Mouse (Mus musculus): ENCODE results near the gene Cd300ld5.
"Not testable (repeated sequence)": the region's sequence is repeated elsewhere in the genome, so short reads cannot be mapped to it uniquely, and the experiment has no call there.

Cd300ld5 gene

DNA sequence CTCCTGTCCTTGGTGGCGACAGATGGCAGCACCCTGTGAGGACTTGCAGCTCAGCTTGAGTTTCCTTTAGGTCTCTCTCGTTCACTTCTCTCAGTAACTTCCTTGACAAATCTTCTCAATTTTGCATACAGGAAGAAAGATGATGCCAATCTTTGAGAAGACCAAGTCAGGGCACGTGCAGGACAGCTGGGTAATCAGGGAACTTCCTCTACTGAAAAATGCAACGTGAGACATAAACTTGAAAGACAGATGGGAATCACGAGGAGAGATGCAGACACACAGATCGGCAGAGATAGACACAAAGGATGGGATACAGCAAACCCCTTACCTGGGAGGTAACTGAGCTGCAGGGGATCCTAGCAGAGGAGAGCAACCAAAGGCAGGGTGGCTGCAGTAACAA, at the start of gene Cd300ld5:
TSS of gene Cd300ld5 (minus strand) at position 101 of the 400 bp plus-strand sequence.
- DNase-seq (ENCODE audit: inconsistent ontology term): not testable (repeated sequence)

DNA sequence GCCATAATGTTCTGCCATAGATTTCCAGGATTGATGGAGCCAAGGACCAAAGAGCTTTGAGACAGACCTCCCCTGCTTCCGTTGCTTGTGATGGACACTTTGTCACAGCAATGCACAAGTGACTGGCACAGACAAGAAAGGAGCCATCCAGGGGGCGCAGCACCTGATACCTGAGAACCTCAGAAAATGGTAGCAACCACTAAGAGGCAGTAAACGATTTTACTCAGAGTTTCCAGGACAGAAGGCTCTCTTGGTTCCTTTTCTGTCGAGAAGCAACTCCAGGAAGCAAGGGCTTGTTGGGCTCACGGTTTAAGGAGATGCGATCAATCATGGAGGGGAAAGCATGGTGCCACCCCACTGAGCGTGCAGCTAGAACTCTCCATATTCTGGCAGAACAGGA, 48.6 kb upstream of the Cd300ld5 start:
- DNase-seq (ENCODE audit: inconsistent ontology term): no peak

DNA sequence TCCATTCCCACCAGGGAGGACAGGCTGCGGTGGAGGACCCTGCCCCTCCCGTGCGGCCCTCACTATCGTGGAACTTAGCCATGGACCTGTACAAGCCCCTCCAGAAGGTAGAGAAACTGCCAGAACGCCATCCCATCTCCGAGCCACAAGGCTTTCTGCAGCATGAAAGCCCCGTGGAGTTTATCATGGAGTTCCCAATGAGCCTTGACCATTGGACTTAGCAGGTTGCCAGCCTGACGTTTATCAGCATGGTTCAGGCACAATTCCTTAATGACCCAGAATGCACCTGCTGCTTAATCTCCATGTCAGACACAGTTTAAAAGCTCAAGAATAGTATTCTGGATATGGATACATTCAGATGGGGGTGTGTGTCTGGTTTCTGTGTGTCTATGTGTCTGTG, 47.5 kb upstream of the Cd300ld5 start:
- no peak for DNase-seq (ENCODE audit: inconsistent ontology term)

DNA sequence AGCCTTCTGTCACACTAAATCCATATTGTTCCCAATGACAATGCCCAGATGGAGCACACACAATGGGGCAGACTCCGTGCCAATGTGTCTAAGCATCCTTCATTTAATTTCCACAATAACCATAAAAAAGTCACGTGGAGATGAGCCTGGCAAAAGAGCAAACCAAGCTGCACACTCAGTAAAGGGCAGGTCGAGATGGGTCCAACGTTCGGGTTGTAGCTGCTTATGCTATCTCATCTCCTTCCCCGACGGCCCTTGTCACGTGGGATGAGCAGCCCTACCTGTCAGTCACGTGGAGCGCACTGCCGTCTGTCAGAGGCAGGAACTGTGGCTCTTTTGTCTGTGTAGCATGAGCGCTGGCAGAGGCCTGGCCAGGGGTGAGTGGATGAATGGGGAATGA, 47.0 kb upstream of the Cd300ld5 start:
- peak; percentile 12 for DNase-seq (ENCODE audit: inconsistent ontology term)

DNA sequence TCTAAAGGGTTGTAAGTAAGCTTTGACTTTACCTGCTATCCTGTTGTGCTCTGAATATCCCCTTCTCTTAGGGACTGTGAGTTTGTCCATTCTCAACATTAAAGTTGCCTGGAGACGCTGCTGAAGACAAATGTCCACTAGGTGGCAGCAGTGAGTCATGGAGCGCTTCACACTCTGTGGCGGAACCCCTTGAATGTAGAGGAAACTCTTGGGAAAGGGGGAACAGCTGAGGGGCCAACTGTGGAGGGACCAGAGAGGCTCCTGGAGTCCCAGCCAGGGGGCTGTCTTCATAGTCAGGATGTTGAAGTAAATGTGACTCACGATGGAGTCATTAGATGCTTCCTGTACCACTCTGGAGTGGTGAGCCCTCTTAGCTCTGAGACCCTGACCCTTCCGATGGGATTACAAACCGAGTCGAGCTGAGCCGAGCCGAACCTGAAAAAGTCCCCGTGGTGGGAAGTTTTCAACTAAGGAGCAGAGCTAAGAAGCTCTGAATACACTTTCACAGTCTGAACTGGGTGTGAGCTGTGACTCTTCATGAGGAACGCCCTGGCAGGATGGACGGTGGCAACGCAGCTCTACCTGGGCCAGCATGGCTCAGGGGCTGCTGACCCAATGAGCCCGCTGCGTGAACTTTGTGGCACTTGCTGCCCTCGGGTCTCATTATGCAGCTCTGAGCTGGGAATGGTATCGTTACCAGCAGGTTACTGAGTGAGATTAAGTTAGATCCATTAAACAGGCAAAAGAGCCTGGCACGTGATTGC, 46.0 kb upstream of the Cd300ld5 start:
- peak; percentile 52 for DNase-seq (ENCODE audit: inconsistent ontology term)

DNA sequence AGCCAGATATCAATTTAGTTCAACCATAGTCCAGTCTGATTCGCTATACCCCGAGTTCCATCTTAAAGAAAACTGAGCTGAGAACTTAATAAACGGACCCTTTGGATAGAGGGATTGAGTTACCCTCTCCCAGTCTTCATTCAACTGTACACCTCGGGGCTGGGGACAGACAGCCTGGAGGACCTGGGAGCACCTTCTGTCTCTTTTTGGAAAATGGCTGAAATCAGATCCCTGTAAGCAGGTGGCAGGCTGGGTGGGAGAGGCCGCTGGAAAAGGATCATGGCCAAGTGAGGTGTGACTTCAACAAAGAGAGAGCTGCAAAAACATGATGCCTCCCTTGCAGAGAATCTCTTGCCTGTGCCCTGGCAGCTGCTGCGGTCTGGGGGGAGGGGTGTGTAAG, 44.6 kb upstream of the Cd300ld5 start:
- DNase-seq (ENCODE audit: inconsistent ontology term): no peak

DNA sequence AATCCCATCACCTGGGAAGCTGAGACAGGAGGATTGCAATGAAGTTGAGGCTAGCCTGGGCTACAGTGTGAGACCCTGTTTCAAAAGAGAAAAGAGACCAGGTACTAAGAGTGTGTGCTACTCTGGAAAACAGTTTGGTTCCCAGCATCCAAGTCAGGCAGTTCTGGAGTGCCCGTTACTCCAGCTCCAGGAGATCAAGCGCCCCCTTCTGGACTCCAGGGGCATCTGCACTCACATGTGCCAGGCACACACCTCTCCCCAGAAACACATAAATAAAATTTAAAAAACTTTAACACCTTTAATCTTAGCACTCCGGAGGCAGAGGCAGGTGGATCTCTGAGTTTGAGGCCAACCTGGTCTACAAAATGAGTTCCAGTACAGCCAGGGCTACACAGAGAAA, 43.8 kb upstream of the Cd300ld5 start:
- DNase-seq (ENCODE audit: inconsistent ontology term): no peak

DNA sequence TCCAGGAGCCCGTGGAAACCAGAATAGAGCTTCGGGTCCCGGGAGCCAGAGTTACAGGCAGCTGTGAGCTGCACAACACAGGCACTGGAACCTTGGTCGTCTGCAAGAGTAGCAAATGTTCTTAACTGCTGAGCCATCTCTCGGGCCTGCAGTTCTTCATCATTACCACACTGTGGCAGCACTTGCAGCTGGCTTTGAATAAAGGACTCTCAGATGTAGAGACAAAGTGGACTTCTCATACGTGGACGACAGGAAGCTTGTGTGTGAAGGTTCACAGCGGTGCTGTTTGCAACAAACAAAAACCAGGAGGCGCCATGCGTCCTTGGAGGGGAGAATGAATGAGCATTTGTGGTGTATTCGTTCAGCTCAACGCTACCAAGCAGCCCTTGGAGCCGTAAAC, 43.3 kb upstream of the Cd300ld5 start:
- peak; percentile 53 for DNase-seq (ENCODE audit: inconsistent ontology term)

DNA sequence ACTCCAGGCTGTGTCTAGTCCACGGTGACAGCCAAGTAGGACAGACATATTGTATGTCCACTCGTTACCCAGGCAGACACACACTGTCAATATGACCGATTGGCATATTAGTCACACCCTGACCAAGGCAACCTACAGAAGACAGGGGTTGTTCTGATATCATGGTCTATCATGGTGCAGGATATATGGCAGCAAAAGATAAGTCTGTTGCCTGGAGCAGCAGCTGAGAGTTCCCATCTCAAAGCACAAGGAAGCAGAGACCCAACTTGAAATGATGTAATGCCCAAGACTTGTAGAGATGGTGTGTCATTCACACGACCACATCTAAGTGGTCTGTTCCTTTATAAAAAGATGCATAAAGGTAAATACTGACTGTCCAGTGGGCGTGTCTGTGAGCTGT, 41.1 kb upstream of the Cd300ld5 start:
- no peak for DNase-seq (ENCODE audit: inconsistent ontology term)

DNA sequence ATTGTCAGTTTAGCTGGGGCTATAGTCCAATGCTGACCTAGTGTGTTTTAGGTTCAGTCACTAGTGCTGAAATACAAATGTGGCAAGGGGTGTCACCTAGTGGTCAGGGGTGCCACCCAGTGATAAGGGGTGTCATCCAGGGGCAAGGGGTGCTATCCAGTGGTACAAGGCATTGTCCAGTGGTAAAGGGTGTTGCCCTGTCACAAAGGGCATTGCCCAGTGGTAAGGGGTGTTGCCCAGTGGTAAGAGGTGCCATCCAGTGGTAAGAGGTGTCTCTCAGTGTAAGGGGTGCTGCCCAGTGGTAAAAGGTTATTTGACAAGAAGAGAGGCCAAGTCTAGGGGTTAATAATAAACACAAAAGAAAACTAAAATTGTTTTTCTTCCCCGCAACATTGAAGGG, 39.9 kb upstream of the Cd300ld5 start:
- DNase-seq (ENCODE audit: inconsistent ontology term): no peak

DNA sequence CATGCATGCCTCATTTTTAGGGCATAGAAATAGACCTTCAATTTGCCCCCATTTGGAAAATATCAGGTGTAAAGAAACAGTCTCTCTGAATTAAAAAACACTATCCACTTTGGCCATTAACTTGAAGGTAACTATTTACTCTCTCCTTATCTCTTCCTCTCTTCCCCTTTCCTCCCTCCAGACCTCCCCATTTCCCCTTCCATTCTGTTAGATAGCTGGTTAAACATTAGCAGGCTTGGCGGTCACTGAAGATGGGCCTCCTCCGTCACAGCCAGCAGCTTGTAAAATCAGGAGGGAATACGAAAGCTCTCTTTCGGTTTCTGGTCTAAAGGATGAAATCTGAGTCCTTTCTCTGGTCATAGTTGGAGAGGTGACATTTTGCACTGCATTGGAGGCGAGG, 38.3 kb upstream of the Cd300ld5 start:
- DNase-seq (ENCODE audit: inconsistent ontology term): no peak

DNA sequence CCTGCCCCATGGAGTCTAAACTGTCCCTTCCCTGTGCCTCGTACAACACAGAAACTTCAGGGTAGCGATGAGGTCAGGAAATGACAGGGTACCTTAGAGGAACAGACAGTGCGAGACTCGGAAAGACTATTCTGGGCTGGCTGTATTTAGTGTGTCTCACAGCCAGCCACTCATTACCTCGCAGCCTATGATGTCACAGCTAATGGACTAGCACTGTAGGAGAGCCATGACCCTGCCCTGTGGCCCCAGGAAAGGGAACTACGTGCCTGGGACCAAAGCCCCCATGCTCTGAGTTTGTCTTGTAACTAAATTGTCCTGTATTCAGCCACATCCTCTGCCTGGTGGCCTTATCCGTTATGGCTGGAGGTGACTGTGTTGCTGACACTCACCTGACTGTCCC, 37.8 kb upstream of the Cd300ld5 start:
- DNase-seq (ENCODE audit: inconsistent ontology term): no peak

DNA sequence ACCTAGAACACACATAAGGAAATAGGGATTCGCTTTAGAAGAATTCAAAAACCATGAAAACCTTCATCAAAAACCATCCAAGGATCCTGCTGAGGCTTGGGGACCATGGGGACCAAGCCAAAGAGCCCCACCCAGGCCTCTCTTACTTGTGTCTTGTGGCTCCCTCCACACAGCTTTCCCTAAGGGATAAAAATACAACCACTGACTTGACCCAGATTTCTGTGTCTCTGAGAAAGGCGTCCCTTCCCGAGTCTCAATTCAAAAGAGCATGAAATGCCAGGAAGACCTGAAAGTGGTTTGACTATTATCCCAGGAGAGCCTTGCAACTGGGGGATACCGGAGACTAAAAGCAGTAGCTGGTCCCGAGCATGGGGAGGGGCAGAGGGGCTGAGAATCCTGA, 35.4 kb upstream of the Cd300ld5 start:
- DNase-seq (ENCODE audit: inconsistent ontology term): no peak

DNA sequence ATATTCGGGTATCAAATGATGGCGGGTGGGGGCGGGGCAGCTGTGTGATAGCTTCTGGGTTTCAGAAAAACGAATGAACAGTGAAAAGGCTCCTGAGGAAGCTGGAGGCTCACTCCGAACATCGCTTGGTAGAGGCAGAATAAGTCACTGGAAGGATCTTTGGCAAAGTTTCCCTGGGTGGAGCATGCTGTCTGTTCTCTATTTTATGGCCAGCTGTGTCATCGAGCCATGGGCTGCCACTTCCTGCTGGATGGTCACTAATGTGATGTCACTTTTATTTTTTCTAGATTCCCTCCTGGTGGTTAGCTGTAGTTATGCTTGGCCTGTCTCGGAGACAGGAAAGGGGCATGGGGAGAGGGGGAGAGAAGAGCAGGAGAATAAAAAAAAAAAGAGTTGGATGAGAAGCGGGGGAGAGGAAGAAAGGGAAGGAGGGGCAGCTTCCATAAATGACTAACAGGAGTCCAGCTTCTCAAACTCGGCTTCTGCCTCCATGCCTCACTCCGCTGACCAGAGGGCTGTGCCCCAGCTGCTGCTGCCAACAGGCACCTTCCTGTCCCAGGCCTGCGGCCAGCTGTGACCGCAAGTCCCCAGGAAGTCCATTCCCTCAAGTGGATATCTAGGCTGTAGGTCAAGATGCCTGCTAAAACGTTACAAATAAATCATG, 34.2 kb upstream of the Cd300ld5 start:
- peak; percentile 91 for DNase-seq (ENCODE audit: inconsistent ontology term)

DNA sequence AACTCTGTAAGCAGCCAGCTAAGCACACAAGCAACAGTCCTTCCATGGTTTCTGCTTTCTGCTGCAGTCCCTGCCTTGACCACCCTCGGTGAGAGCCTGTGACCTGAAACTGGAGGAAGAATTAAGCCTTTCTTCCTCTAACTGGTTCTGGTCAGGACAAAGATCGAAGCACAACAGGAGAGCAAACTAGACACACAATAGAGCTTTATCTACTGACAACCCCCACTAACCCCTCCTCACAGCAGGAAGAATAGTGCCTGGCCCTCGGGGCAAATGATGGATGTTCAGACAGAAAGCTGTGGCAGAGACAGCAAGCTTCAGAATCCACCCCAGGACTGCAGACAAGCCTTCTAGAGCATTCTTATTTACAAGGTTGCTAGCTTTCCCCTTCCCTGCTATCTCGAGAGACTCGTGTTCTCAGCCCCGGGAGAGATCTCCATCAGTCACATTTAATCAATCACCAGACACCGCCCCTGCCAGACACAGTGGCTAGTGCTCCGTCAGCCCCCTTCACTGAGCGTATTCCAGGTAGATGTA, 33.5 kb upstream of the Cd300ld5 start:
- DNase-seq (ENCODE audit: inconsistent ontology term): peak; percentile 73

DNA sequence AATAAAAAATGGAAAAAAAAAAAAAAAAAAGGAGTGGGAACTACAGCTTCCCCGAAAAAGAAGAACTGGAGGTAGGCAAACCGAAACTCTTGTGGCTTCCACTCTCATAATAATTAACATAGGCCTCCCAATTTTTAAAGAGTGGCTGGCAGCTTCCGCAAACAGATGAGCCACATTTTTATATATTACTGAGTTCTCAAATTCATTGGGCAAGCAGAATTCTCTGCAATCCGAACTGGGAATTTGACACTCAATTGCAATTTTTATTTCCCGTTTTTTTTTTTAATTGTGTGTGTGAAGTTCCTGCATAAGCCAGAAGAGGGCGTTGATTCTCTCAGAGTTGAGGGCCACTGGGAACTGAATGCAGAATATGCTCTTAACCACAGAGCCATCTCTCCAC, 29.2 kb upstream of the Cd300ld5 start:
- DNase-seq (ENCODE audit: inconsistent ontology term): no peak

DNA sequence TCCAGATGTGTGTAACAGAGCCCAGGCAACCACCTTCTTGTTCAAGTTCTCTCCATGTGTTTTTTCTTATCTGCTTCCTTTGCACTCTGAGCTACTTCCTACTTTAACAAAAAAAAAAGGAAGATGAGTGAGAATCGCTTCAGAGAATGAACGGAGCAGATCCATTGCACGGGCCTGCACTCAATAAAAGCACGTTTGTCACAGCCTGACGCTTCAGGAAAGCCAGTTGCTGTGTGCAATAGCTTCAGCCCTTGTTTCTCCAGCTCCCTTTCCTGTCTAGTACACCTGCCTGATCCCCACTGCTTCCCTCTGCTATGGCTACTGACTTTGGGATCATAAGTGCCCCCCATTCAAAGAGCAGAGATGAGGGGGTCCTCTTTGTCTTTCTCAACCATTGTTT, 24.5 kb upstream of the Cd300ld5 start, which contains the start of gene Cd300e:
TSS of gene Cd300e (minus strand) at position 101 of the 400 bp plus-strand sequence.
- DNase-seq (ENCODE audit: inconsistent ontology term): no peak

DNA sequence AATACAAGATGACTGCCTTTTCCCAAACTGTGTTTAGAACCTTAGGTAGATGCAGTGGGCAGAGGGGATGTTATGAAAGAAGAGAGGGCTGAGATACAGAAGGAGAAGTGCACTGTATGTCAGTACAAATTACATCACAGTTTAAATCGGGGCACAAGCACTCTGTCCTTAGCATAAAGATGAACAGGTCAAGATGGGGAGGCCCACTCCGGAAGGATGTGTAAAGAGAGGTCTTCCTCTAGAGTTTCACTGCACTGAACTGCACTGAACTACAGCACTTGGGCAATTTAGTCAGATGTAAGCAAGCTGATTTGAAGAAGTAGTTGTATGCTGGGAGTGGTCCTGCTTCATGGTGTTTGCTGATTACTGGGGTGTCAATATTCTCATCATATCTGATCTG, 22.2 kb upstream of the Cd300ld5 start:
- DNase-seq (ENCODE audit: inconsistent ontology term): no peak

DNA sequence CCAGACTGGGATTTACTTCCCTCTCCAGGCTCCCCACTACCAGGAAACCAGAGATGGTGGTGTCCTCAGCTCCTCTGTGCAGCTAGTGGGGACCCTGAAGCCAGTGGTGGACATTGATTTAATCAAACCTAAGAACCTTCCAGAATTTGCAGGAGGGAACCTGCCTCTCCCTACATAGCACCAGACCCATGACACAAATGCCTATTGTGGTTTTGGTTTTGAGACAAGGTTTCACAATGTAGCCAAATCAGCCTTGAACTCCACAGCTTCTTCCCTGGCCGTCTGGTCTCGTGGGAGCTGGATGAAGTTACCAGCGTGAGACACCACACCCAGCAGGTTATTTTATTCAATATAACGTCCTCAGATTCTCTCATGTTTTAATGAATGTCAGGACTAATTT, 21.1 kb upstream of the Cd300ld5 start:
- no peak for DNase-seq (ENCODE audit: inconsistent ontology term)

DNA sequence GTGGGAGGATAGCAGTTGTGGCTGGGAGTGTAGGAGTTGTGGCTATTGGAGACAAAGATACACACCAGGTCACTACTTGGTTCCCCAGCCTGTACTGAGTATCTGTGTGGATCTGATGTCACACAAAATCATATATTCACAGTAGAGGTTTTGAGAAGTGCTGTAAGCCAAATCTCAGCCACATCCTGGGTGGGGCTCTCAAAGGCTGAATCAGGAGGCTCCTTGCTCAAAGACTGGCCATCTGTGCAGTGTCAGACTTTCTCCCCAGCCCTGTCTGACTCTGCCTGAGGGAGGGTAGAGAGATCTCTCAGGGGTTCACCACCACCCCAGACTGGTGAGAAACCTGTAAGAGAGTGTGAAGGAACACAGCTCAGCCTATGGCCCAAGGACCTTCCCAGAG, 17.0 kb upstream of the Cd300ld5 start:
- no peak for DNase-seq (ENCODE audit: inconsistent ontology term)

DNA sequence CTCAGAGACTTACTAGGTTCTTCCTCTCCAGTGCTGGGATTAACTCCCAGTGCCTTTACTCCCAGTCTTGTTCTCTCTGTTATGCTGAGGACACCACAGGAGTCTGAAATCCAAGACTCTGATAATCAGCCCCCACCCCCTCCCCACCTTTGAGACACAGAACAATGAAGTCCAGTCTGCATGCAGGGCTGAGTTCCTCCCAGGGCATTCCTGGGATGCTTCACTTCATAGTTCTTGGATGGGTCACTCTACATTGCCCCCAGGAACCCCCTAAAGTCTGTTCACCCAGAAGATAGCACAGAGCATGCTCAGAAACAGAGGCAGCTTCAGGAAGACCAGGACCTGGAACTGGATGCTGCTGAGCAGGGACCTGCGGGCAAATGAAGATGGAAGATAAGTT, 15.4 kb upstream of the Cd300ld5 start:
- peak; percentile 50 for DNase-seq (ENCODE audit: inconsistent ontology term)

DNA sequence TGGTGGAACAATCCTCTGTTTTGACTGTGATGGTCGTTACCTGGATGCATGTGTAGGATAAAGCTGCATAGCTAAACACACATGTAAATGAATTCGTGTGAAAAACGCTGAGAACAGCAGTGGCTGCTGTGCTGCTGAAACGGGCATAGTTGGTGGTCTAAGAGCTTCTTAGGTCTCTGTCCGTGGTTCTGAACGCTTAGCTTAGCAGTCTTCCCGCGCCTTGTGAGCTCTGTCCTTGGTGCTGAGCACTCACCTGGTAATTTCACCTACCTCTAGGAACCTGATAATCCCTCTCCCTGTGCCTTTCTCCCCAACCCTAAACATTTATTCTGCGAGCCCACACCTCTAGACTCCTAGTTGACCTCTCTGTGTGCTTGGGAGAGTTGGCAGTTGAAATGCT, 14.6 kb upstream of the Cd300ld5 start:
- DNase-seq (ENCODE audit: inconsistent ontology term): peak; percentile 30

DNA sequence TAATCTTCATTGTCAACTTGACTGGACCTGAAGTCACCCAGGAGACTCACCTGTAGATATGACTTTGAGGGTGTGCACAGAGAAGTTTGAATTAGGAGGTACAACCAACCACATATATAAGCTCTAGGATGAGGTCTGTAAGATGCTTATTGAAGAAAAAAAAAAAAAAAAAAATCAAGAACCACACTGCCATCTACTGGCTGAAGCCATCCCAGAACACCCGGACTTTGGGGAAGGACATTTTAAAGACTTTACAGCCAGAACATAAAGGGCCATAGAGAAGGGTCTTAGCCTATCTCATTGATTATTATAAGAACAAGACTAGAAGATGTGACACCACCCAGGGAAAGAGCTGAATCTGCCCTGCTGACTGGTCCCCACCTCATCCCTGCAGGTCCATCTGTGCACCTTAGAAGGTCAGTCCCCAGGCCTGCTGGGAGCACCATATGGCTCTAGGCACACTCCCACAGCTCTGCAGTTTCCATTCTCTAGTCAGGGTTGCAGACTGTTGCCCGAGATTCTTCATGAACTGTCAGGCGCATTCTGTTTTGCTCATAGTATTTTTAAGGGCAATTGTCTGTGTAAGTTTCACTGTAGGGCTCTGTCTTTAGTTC, 11.8 kb upstream of the Cd300ld5 start:
- no peak for DNase-seq (ENCODE audit: inconsistent ontology term)
